Mouse (Mus musculus) liver, adult (tissue): Measurements from ENCODE around the gene Krt81.

ENCODE experiments used
- GATA4 ChIP-seq: IDR thresholded peaks from 2 replicates; pipeline ENCODE4 v1.6.1; 2014; ENCODE audit warnings: mild to moderate bottlenecking, low read length; ENCODE audit not compliant: insufficient replicate concordance

The Krt81 gene

GRCm38 (mm10) chr15:101414807-101415565 is 48.6 kb downstream of the Krt81 start:
- no peak for TF ChIP-seq GATA4

GRCm38 (mm10) chr15:101413916-101414635 is 49.5 kb downstream of the Krt81 start:
- no peak for TF ChIP-seq GATA4

GRCm38 (mm10) chr15:101412188-101412587 is 51.4 kb downstream of the Krt81 start:
- TF ChIP-seq GATA4: no peak

GRCm38 (mm10) chr15:101410775-101411174 is 52.8 kb downstream of the Krt81 start, which contains the start of gene Krt7:
Gene Krt7, plus strand, starts transcription at chr15:101411043.
- TF ChIP-seq GATA4: no peak
